Mouse (Mus musculus) lung, adult 2 months (tissue): ENCODE measurements around the gene Hes1.

Experiments used
- CTCF ChIP-seq: fragments of 200-500 bp; IDR thresholded peaks from 2 replicates; pipeline ENCODE4 v1.5.1; 2011; ENCODE audit warnings: mild to moderate bottlenecking, low read length, control low read depth; ENCODE audit not compliant: insufficient read depth
- POLR2A ChIP-seq: fragments of 200-500 bp; IDR thresholded peaks from 2 replicates; pipeline ENCODE4 v1.6.1; 2011; ENCODE audit warnings: low read depth, mild to moderate bottlenecking, control low read depth, low read length, borderline replicate concordance; ENCODE audit errors: extremely low read depth

- TF ChIP-seq CTCF (no peak), POLR2A (no peak)
These were observed 41.3 kb downstream of the Hes1 start for GRCm38 (mm10) chr16:30105476-30105875.
